Comparison of ENCODE assay signal across 8 mouse cellular contexts in the genomic region with DNA sequence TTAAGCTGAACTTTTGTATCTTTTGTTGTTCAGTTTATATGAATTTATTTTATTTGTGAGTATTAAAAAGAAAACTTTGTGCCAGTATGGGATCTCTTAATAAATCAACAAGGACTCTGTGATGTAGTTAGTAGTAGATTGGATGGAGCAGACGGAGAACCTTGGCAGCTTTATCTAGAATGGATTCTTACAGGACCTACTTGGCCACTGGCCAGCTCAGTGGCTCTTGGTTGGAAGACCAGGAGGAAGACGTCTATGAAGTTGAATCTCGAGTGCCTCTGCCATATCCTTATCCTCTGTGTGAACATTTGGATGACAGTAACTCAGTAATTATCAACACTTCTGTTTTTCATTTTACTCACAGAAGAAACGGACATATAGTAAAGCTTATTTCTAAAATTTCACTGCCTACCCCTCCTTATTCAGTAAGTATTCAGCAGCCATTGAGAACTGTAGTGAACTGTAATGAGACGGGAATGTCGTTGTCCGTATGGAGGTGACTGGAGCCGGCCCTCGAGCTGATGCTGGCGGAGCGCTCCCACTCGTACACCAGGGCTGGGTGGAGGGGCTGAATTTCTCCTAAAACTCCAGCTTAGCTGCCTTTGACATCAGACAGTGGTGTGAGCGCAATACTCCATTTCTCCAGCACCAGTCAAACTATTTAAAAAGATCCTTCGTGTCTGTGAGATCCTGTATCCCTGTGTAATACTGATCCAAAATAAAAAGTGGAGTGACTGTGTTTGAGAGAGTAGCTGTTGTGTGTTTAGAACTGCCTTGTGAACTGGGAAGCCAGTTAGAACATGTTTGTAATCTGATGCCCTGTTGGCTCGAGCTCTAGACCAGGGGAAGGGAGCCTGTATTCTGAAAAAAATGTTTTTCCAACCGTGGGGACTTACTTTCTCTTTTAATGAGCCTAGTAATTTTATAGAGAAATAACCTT.
DNase-seq lines count a peak whose midpoint lies in the region; ATAC-seq lines count a peak whose summit lies in the region.

No protein-coding gene starts in this region.

- no peak overlapping the region for H3K9ac ChIP-seq in heart, embryonic 11.5 days (ENCODE audit: low read depth, low read length)

- no peak; the same call in 1 of the 2 replicates for ATAC-seq in heart, embryonic 11.5 days (replicated peaks; ENCODE audit: insufficient number of reproducible peaks, low FRiP score, low TSS enrichment)

- peak; percentile 15 for DNase-seq in ovary, adult 18-20 months (ENCODE audit: low spot score)
- DNase-seq in ovary, postnatal 10 days (ENCODE audit: low spot score) = no peak
- DNase-seq in cerebellum, postnatal 14 days = peak; percentile 69 to 70
- DNase-seq in kidney, postnatal 4 days = peak; percentile 51 to 61
- DNase-seq in natural killer cell, adult 2 months (ENCODE audit: low spot score in 2 of 2) = no peak
- DNase-seq in layer of hippocampus, adult 9-10 months (ENCODE audit: low spot score) = no peak
- no peak for DNase-seq in left cerebral cortex, postnatal 14 days (ENCODE audit: low spot score in 2 of 2)

- peak overlapping the region; percentile 25 for H3K4me2 ChIP-seq in heart, embryonic 11.5 days

- H3K4me1 ChIP-seq in heart, embryonic 11.5 days (ENCODE audit: control insufficient read depth, insufficient read depth, low read length) = peaks cover 11% of the 10 kb centered on the region

- peak overlapping the region; percentile 47; the same call in 1 of the 2 replicates for H3K27ac ChIP-seq in heart, embryonic 11.5 days (ENCODE audit: low read depth, low read length)

- intact Hi-C loops in left cerebral cortex, postnatal 14 days (cut with DNase I) = no loop called here

- H3K36me3 ChIP-seq in heart, embryonic 11.5 days (ENCODE audit: control insufficient read depth, insufficient read depth, low read length) = peaks cover 5% of the 10 kb centered on the region; the same call in 1 of the 2 replicates

- H3K4me3 ChIP-seq in heart, embryonic 11.5 days (ENCODE audit: low read depth, low read length) = no peak overlapping the region

- 49% methylated on average over 16 of the region's 16 CpGs for WGBS in heart, embryonic 11.5 days (ENCODE audit: insufficient replicate concordance)

- no peaks in the 10 kb centered on the region for H3K9me3 ChIP-seq in heart, embryonic 11.5 days (replicated peaks; ENCODE audit: control insufficient read depth, low read length)

- H3K27me3 ChIP-seq in heart, embryonic 11.5 days (ENCODE audit: control insufficient read depth, insufficient read depth, low read length) = no peaks in the 10 kb centered on the region

Comparison
In these comparisons a context has a peak if more than half of its experiments do, and no peak if none do; other contexts are left out.
1. DNase-seq: peak in ovary, adult 18-20 months (single experiment), cerebellum, postnatal 14 days (2 of 2) and kidney, postnatal 4 days (2 of 2); none in ovary, postnatal 10 days (single experiment), natural killer cell, adult 2 months (0 of 2), layer of hippocampus, adult 9-10 months (single experiment) and left cerebral cortex, postnatal 14 days (0 of 2).